Mouse (Mus musculus): ENCODE data around the gene Dffb.
A peak's percentile ranks its signal among the peaks of the same experiment; 100 is the strongest.

GRCm38 (mm10) chr4:154011646-154012089 lies 36.7 kb upstream of the Dffb start, which contains the start of gene Lrrc47:
- TF ChIP-seq CTCF (IDR thresholded peaks at IDR 0.05; ENCODE audit: borderline replicate concordance, extremely low read depth, insufficient read depth, insufficient read length): no peak
- TF ChIP-seq POLR2A (IDR thresholded peaks at IDR 0.05; ENCODE audit: borderline replicate concordance, extremely low read depth, insufficient read depth, insufficient read length, poor library complexity, severe bottlenecking): peak; percentile 88

All from brain, embryonic 14.5 days (tissue).